Mouse (Mus musculus) hindbrain, embryonic 11.5 days (tissue): ENCODE measurements around the gene Als2cl. TPM values are rescaled to one million over a fixed set of nuclear protein-coding genes. Genes with fewer than 3 reads are reported as not detected.

Experiments
- ATAC-seq: fragments of 200-750 bp; cut with Nextera tagmentation; 2 replicates; pipeline ENCODE4 v1.8.0; 2017; ENCODE audit warnings: mild to moderate bottlenecking, moderate TSS enrichment, moderate library complexity; ENCODE audit not compliant: low FRiP score
- DNase-seq: peaks from one replicate; pipeline ENCODE4 v3.0.0-alpha.2; 2015; ENCODE audit warnings: low spot score
- H3K27ac ChIP-seq: fragments of 300-500 bp; sonication (generic); 2 replicates; pipeline ENCODE4 v1.5.1; 2014; ENCODE audit warnings: mild to moderate bottlenecking, low read depth, low read length
- H3K27me3 ChIP-seq: fragments of 300-500 bp; sonication (generic); 2 replicates; pipeline ENCODE4 v1.6.1; 2014; ENCODE audit warnings: mild to moderate bottlenecking, low read length, moderate library complexity, mixed read lengths; ENCODE audit not compliant: control insufficient read depth, insufficient read depth
- H3K36me3 ChIP-seq: fragments of 300-500 bp; sonication (generic); 2 replicates; pipeline ENCODE4 v1.6.1; 2014; ENCODE audit warnings: mild to moderate bottlenecking, low read length, moderate library complexity, mixed read lengths; ENCODE audit not compliant: control insufficient read depth, insufficient read depth
- H3K4me1 ChIP-seq: fragments of 300-500 bp; sonication (generic); replicated peaks from 2 replicates; pipeline ENCODE4 v1.6.1; 2014; ENCODE audit warnings: low read length, mixed read lengths; ENCODE audit not compliant: control insufficient read depth, insufficient read depth
- H3K4me2 ChIP-seq: fragments of 300-500 bp; sonication (generic); replicated peaks from 2 replicates; pipeline ENCODE4 v1.6.1; 2014; ENCODE audit warnings: mild to moderate bottlenecking, low read depth, low read length
- H3K4me3 ChIP-seq: fragments of 300-500 bp; sonication (generic); 2 replicates; pipeline ENCODE4 v1.5.1; 2014; ENCODE audit warnings: low read depth, low read length
- H3K9ac ChIP-seq: fragments of 300-500 bp; sonication (generic); 2 replicates; pipeline ENCODE4 v1.6.1; 2014; ENCODE audit warnings: low read depth, low read length
- H3K9me3 ChIP-seq: fragments of 300-500 bp; sonication (generic); 2 replicates; pipeline ENCODE4 v1.6.1; 2016; ENCODE audit warnings: low read length; ENCODE audit not compliant: control insufficient read depth
- WGBS: fragments of 180-500 bp; shearing (Covaris S2); extraction: QIAGEN DNeasy Blood & Tissue Kit; methylation state at CpG from one replicate; pipeline ENCODE4 v1.1.7; 2014; 5-methylcytosine and 5-hydroxymethylcytosine counted together
- polyA plus RNA-seq: library from polyadenylated mRNA; unstranded; fragments of >200 nt; fragmentation: Nextera tagmentation; extraction: Ambion mirVana; gene quantifications from 2 replicates; pipeline ENCODE4 v1.2.1, GENCODE M21; 2014

The Als2cl gene
- polyA plus RNA-seq, 1 experiment from 2014 or later: 1.1 TPM

- Histone ChIP-seq H3K9me3 (no peaks in the 10 kb centered on the region), H3K4me1 (peaks cover 3% of the 10 kb centered on the region; the same call in 1 of the 2 replicates), H3K4me3 (no peak overlapping the region), H3K36me3 (no peaks in the 10 kb centered on the region), H3K4me2 (no peak overlapping the region), H3K27me3 (no peaks in the 10 kb centered on the region), H3K27ac (no peak overlapping the region), H3K9ac (no peak overlapping the region)
- DNase-seq (no peak), ATAC-seq (no peak)
- WGBS: 88% methylated on average over 6 of the region's 6 CpGs
Measured at GRCm38 (mm10) chr9:110901204-110901603, 21.5 kb downstream of the Als2cl start.

DNA sequence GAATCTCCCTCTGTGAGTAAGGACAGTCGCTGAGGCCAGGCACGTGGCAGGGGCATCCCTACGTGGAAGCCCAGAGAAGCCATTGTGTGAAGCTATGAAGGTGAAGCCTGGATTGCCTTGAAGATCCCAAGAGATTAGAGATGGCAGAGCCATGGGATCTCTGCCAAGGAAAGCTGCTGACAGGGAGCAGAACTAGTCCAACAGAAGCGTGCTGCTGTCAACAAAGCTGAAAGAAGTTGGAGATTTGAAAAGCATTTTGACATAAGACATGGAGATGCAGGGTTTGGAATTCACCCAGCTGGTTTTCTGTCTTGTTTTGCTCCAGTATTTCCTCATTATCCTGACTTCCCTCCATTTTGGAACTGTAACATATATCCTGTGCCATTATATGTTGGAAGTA is 22.6 kb downstream of the Als2cl start:
- H3K27ac ChIP-seq: no peak overlapping the region
- no peaks in the 10 kb centered on the region for H3K9me3 ChIP-seq
- no peaks in the 10 kb centered on the region for H3K27me3 ChIP-seq
- H3K4me3 ChIP-seq: no peak overlapping the region
- no peak overlapping the region for H3K4me2 ChIP-seq
- DNase-seq (no peak), ATAC-seq (no peak)
- no peaks in the 10 kb centered on the region for H3K4me1 ChIP-seq
- WGBS: 87% methylated on average over 4 of the region's 4 CpGs
- H3K36me3 ChIP-seq: no peaks in the 10 kb centered on the region
- no peak overlapping the region for H3K9ac ChIP-seq

DNA sequence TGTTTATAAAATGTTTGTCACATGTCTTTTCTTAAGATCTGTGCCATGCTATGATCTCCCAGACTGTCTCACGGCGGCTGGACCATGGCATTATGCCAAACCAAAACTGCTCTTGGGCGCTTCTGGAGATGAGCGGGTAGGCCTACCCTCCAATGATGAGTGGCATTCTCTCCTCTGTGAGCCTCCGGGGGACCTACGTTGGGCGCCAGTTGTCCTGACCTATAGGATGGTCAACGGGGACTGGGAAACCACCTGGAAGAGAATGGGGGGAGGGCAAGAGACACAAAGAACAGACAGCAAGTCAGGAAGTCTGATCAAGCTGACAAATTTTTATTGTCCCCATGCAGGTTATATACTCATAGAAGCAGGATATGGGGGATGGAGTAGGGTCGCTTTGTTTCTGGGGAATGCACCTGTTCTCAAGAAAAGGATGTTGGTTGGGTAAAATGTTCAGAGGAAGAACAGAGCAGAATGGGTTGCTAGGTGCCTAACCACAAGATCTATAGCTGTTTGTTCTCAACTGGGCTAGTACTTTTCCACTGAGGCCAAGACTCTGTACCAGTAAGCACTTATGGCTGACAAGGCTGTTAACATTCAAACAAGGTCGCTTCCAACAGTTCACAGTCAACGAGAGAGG is 27.6 kb downstream of the Als2cl start:
- no peak overlapping the region for H3K27ac ChIP-seq
- H3K36me3 ChIP-seq: no peaks in the 10 kb centered on the region
- H3K4me1 ChIP-seq: no peaks in the 10 kb centered on the region
- DNase-seq (no peak), ATAC-seq (no peak)
- H3K27me3 ChIP-seq: no peaks in the 10 kb centered on the region
- H3K9ac ChIP-seq: no peak overlapping the region
- H3K4me3 ChIP-seq: no peak overlapping the region
- H3K9me3 ChIP-seq: no peaks in the 10 kb centered on the region
- no peak overlapping the region for H3K4me2 ChIP-seq
- 95% methylated on average over 11 of the region's 11 CpGs for WGBS

- no peaks in the 10 kb centered on the region for H3K9me3 ChIP-seq
- 91% methylated on average over 4 of the region's 4 CpGs for WGBS
- no peak overlapping the region for H3K4me2 ChIP-seq
- no peaks in the 10 kb centered on the region for H3K36me3 ChIP-seq
- no peak overlapping the region for H3K27ac ChIP-seq
- no peaks in the 10 kb centered on the region for H3K27me3 ChIP-seq
- DNase-seq (no peak), ATAC-seq (no peak)
- no peak overlapping the region for H3K4me3 ChIP-seq
- H3K9ac ChIP-seq: no peak overlapping the region
- no peaks in the 10 kb centered on the region for H3K4me1 ChIP-seq
Measured at GRCm38 (mm10) chr9:110907838-110908630, 28.4 kb downstream of the Als2cl start.

DNA sequence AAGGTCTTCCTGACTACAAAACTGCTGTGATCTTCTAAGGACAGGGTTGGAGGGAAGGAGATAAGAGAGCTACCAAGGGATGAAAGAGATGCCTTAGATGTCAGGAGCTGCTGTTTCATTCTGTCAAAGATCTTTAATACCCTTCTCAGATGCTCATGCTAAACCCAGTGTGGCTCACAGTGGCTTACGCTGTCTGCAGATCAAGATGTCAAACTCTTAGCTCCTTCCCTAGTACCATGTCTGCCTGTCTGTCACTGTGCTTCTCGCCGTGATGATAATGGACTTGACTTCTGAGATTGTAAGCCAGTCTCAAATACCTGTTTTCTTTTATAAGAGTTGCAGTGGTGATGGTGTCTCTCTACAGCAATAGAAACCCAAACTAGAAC is 29.0 kb downstream of the Als2cl start:
- DNase-seq (no peak), ATAC-seq (no peak)
- Histone ChIP-seq H3K4me2 (no peak overlapping the region), H3K9ac (no peak overlapping the region), H3K4me3 (no peak overlapping the region), H3K4me1 (no peaks in the 10 kb centered on the region), H3K27ac (no peak overlapping the region), H3K27me3 (no peaks in the 10 kb centered on the region), H3K9me3 (no peaks in the 10 kb centered on the region), H3K36me3 (no peaks in the 10 kb centered on the region)
- WGBS: 96% methylated on average over 3 of the region's 3 CpGs

DNA sequence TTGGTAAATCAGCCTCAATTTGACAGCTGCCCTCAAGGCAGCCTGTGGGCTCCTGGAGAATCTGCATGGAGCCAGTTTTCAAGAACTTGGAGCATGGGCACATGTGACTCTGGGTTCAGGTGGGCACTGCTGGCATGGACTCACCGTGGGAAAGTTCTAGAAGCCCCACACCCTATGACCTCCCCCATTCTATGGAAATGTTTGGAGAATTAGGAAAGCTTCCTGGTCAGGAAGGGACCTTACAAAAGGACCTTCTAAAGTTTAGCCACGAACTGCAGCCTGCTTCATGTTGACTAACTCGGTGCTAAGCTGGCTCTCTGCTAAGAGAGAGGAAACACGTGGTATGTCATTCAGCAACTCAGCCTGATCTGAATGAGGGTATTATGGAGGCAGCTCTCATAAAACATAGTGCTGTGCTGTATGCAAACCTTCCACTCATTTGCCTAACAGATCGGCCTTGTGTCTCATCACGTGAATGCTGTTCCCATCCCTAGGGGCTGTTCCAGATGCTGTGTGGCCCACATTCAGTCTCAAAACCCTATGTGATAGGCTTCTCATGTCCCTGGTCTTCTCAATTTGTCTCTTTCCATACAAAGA is 29.8 kb downstream of the Als2cl start:
- H3K27ac ChIP-seq: no peak overlapping the region
- DNase-seq (no peak), ATAC-seq (no peak)
- H3K36me3 ChIP-seq: no peaks in the 10 kb centered on the region
- H3K27me3 ChIP-seq: no peaks in the 10 kb centered on the region
- H3K4me3 ChIP-seq: no peak overlapping the region
- H3K4me2 ChIP-seq: no peak overlapping the region
- no peak overlapping the region for H3K9ac ChIP-seq
- 85% methylated on average over 6 of the region's 6 CpGs for WGBS
- no peaks in the 10 kb centered on the region for H3K4me1 ChIP-seq
- H3K9me3 ChIP-seq: no peaks in the 10 kb centered on the region

GRCm38 (mm10) chr9:110914631-110915236 is 35.1 kb downstream of the Als2cl start:
- H3K9me3 ChIP-seq: no peaks in the 10 kb centered on the region
- H3K4me3 ChIP-seq: no peak overlapping the region
- WGBS: 60% methylated on average over 21 of the region's 21 CpGs
- no peaks in the 10 kb centered on the region for H3K4me1 ChIP-seq
- no peaks in the 10 kb centered on the region for H3K27me3 ChIP-seq
- no peak overlapping the region for H3K4me2 ChIP-seq
- no peaks in the 10 kb centered on the region for H3K36me3 ChIP-seq
- DNase-seq (no peak), ATAC-seq (no peak)
- no peak overlapping the region for H3K27ac ChIP-seq
- H3K9ac ChIP-seq: no peak overlapping the region

- no peak for ATAC-seq
- Histone ChIP-seq H3K27ac (no peak overlapping the region), H3K4me2 (no peak overlapping the region), H3K4me1 (no peaks in the 10 kb centered on the region), H3K9me3 (no peaks in the 10 kb centered on the region), H3K36me3 (no peaks in the 10 kb centered on the region), H3K27me3 (no peaks in the 10 kb centered on the region), H3K9ac (no peak overlapping the region), H3K4me3 (no peak overlapping the region)
- WGBS: 78% methylated on average over 8 of the region's 8 CpGs
- no peak for DNase-seq
Measured at GRCm38 (mm10) chr9:110915466-110915865, 35.8 kb downstream of the Als2cl start.
